9 mouse cellular contexts compared by ENCODE assay signal in genomic region chr19:12591908-12592307, GRCm38 (mm10). TPM values are rescaled to one million over a fixed set of nuclear protein-coding genes. Genes with fewer than 3 reads are reported as not detected.
DNase-seq lines count a peak whose midpoint lies in the region; ATAC-seq lines count a peak whose summit lies in the region.
"Had no signal": no experiment of that assay in that cellular context is flagged by ENCODE, and none has a peak within 500 bp of the region (broad histone marks: within the 10 kb centered on the region; RNA-seq: fewer than 3 reads in every experiment).

No protein-coding gene starts in this region.

- 0 out of 2 replicates have a peak, but pooled peaks cover 3% of the 10 kb centered on the region for H3K36me3 ChIP-seq in limb, embryonic 15.5 days
- H3K36me3 ChIP-seq: heart, embryonic 15.5 days had no signal

- WGBS in limb, embryonic 15.5 days: 14% methylated on average over 1 of the region's 1 CpGs

- DNase-seq in adrenal gland, adult 18-20 months (ENCODE audit: low spot score in 2 of 2): peak; percentile 44 to 49
- peak; percentile 80 for DNase-seq in embryo, embryonic 11 days
- DNase-seq in gastrocnemius, postnatal 14 days: peak; percentile 46
- peak; percentile 87 for DNase-seq in kidney, adult 9 months
- DNase-seq in naive thymus-derived CD4-positive, alpha-beta T cell, adult 2 months (ENCODE audit: low read depth): peak; percentile 89
- DNase-seq in testis, postnatal 10 days (ENCODE audit: low spot score): peak; percentile 59

- peaks cover 6% of the 10 kb centered on the region for H3K4me1 ChIP-seq in limb, embryonic 15.5 days

- intact Hi-C loops in gastrocnemius, postnatal 14 days (cut with DNase I; ENCODE audit: low total_unique reads): loop anchor here (10.0 kb wide), 2 partner anchors 47 to 213 kb away; partner anchors contain the start of gene Fam111a

- no peak overlapping the region for H3K4me2 ChIP-seq in limb, embryonic 15.5 days
- H3K4me2 ChIP-seq: heart, embryonic 15.5 days had no signal

- H3K27me3 ChIP-seq in limb, embryonic 15.5 days: no peaks in the 10 kb centered on the region
- H3K27me3 ChIP-seq: heart, embryonic 15.5 days had no signal

- H3K9ac ChIP-seq in limb, embryonic 15.5 days: no peak overlapping the region
- H3K9ac ChIP-seq: heart, embryonic 15.5 days had no signal

- no peak overlapping the region for H3K27ac ChIP-seq in limb, embryonic 15.5 days
- H3K27ac ChIP-seq: heart, embryonic 15.5 days had no signal

- no peaks in the 10 kb centered on the region for H3K9me3 ChIP-seq in limb, embryonic 15.5 days
- H3K9me3 ChIP-seq: heart, embryonic 15.5 days had no signal

- no peak overlapping the region for H3K4me3 ChIP-seq in limb, embryonic 15.5 days
- H3K4me3 ChIP-seq: heart, embryonic 15.5 days had no signal

- peak; percentile 86 for ATAC-seq in CD4-positive, CD25-positive, alpha-beta regulatory T cell, adult 4 months
- ATAC-seq in limb, embryonic 15.5 days (ENCODE audit: insufficient number of reproducible peaks, low FRiP score, low TSS enrichment, low read depth): 0 out of 2 replicates have a peak, but pooled peaks have one; percentile 43

RNA-seq across cellular contexts. Expression of gene Gm4952, which starts 7.9 kb away (rescaled TPM):
- polyA plus RNA-seq in CD4-positive, CD25-positive, alpha-beta regulatory T cell, adult 4 months (2017; shearing (Covaris generic)): not detected
- not detected for total RNA-seq in adrenal gland, adult 18-20 months (2021)
- not detected for total RNA-seq in gastrocnemius, postnatal 14 days (2021)
- 0.10 TPM in 1 of 2 replicates, not detected in the other for polyA plus RNA-seq in limb, embryonic 15.5 days (2015; fragmentation: Nextera tagmentation; extraction: Ambion mirVana)

RNA-seq across cellular contexts. Expression of gene Glyat, which starts 41.2 kb away (rescaled TPM):
- under 1 TPM in 1 of 2 experiments, not detected in 1; 0.19 TPM for polyA plus RNA-seq in CD4-positive, CD25-positive, alpha-beta regulatory T cell, adult 4 months (2017; shearing (Covaris generic))
- total RNA-seq in adrenal gland, adult 18-20 months (2021): under 1 TPM in 1 of 2 experiments, not detected in 1; 0.17 TPM
- total RNA-seq in gastrocnemius, postnatal 14 days (2021): under 1 TPM in 1 of 2 experiments, not detected in 1; 0.06 TPM
- polyA plus RNA-seq in limb, embryonic 15.5 days (2015; fragmentation: Nextera tagmentation; extraction: Ambion mirVana): not detected in 2 replicates
- polyA plus RNA-seq: heart, embryonic 15.5 days had no signal

RNA-seq across cellular contexts. Expression of gene Fam111a, which starts 46.4 kb away (rescaled TPM):
- polyA plus RNA-seq in CD4-positive, CD25-positive, alpha-beta regulatory T cell, adult 4 months (2017; shearing (Covaris generic)): 10 to 100 TPM; 43.5 to 49.8 TPM
- total RNA-seq in adrenal gland, adult 18-20 months (2021): 1 to 10 TPM; 3.2 to 4.8 TPM
- total RNA-seq in gastrocnemius, postnatal 14 days (2021): 1 to 10 TPM; 3.9 to 5.5 TPM
- polyA plus RNA-seq in limb, embryonic 15.5 days (2015; fragmentation: Nextera tagmentation; extraction: Ambion mirVana): 24.0 and 25.5 TPM in 2 replicates
